Mouse (Mus musculus): Measurements from ENCODE around the gene Arhgef39. TPM values are rescaled to one million over a fixed set of nuclear protein-coding genes. Genes with fewer than 3 reads are reported as not detected.
A peak's percentile ranks its signal among the peaks of the same experiment; 100 is the strongest.

Gene Arhgef39
- total RNA-seq (2021): under 1 TPM; 0.39 to 0.62 TPM

- intact Hi-C loops (cut with DNase I): loop anchor here (2.0 kb wide), 1 partner anchor 23 kb away; the partner anchor contains the start of gene Tpm2
- DNase-seq: peak; percentile 81 to 82
Observed at GRCm38 (mm10) chr4:43499407-43500333, at the start of gene Arhgef39. Gene Arhgef39, minus strand, starts transcription at chr4:43499695.

- intact Hi-C loops (cut with DNase I): no loop called here
- no peak for DNase-seq
Observed at GRCm38 (mm10) chr4:43549055-43549454, 49.6 kb upstream of the Arhgef39 start.

- no peak for DNase-seq
- intact Hi-C loops (cut with DNase I): no loop called here
Observed at GRCm38 (mm10) chr4:43547160-43547559, 47.7 kb upstream of the Arhgef39 start.

- intact Hi-C loops (cut with DNase I): no loop called here
- no peak for DNase-seq
Observed at GRCm38 (mm10) chr4:43546375-43547047, 47.0 kb upstream of the Arhgef39 start.

GRCm38 (mm10) chr4:43542044-43542443 is 42.5 kb upstream of the Arhgef39 start:
- DNase-seq: no peak
- intact Hi-C loops (cut with DNase I): no loop called here

- DNase-seq: no peak
Observed at GRCm38 (mm10) chr4:43536031-43536430, 36.5 kb upstream of the Arhgef39 start.

GRCm38 (mm10) chr4:43535628-43536027 is 36.1 kb upstream of the Arhgef39 start:
- intact Hi-C loops (cut with DNase I): no loop called here
- DNase-seq: no peak

More at GRCm38 (mm10) chr4:43536031-43536430, 36.5 kb upstream of the Arhgef39 start:
- intact Hi-C loops (cut with DNase I): no loop called here

GRCm38 (mm10) chr4:43533270-43533669 is 33.8 kb upstream of the Arhgef39 start:
- intact Hi-C loops (cut with DNase I): no loop called here
- DNase-seq: no peak

- DNase-seq: peak; percentile 75 to 80
- intact Hi-C loops (cut with DNase I): loop anchor here (2.0 kb wide), 3 partner anchors 30 to 180 kb away; partner anchors contain the start of gene Olfr71
Observed at GRCm38 (mm10) chr4:43530581-43530980, 31.1 kb upstream of the Arhgef39 start.

GRCm38 (mm10) chr4:43530081-43530501 is 30.6 kb upstream of the Arhgef39 start:
- DNase-seq: no peak
- intact Hi-C loops (cut with DNase I): loop anchor here (2.0 kb wide), 3 partner anchors 31 to 181 kb away; partner anchors contain the start of gene Olfr71

- DNase-seq: no peak
- intact Hi-C loops (cut with DNase I): no loop called here
Observed at GRCm38 (mm10) chr4:43528487-43528886, 29.0 kb upstream of the Arhgef39 start.

- no peak for DNase-seq
- intact Hi-C loops (cut with DNase I): no loop called here
Observed at GRCm38 (mm10) chr4:43527880-43528279, 28.4 kb upstream of the Arhgef39 start.

GRCm38 (mm10) chr4:43519956-43520355 is 20.5 kb upstream of the Arhgef39 start:
- DNase-seq: peak; percentile 93 to 95
- intact Hi-C loops (cut with DNase I): no loop called here

- no peak for DNase-seq
- intact Hi-C loops (cut with DNase I): no loop called here
Observed at GRCm38 (mm10) chr4:43519551-43519950, 20.1 kb upstream of the Arhgef39 start.

GRCm38 (mm10) chr4:43515764-43516708 is 16.5 kb upstream of the Arhgef39 start:
- intact Hi-C loops (cut with DNase I): no loop called here
- no peak for DNase-seq

GRCm38 (mm10) chr4:43513791-43514190 is 14.3 kb upstream of the Arhgef39 start:
- DNase-seq: no peak
- intact Hi-C loops (cut with DNase I): no loop called here

GRCm38 (mm10) chr4:43513300-43513699 is 13.8 kb upstream of the Arhgef39 start:
- intact Hi-C loops (cut with DNase I): no loop called here
- no peak for DNase-seq

- no peak for DNase-seq
Observed at GRCm38 (mm10) chr4:43512653-43513052, 13.2 kb upstream of the Arhgef39 start.

GRCm38 (mm10) chr4:43511675-43512454 is 12.4 kb upstream of the Arhgef39 start:
- no peak for DNase-seq
- intact Hi-C loops (cut with DNase I): no loop called here

More at GRCm38 (mm10) chr4:43512653-43513052, 13.2 kb upstream of the Arhgef39 start:
- intact Hi-C loops (cut with DNase I): no loop called here

Data from heart, postnatal 36 days (tissue).